Mouse (Mus musculus) stomach, embryonic 14.5 days (tissue): ENCODE data around the gene Cacnb3. TPM values are rescaled to one million over a fixed set of nuclear protein-coding genes. Genes with fewer than 3 reads are reported as not detected.

Source experiments
- ATAC-seq: fragments of 200-750 bp; cut with Nextera tagmentation; 2 replicates; pipeline ENCODE4 v1.8.0; 2017; ENCODE audit warnings: low read depth, moderate TSS enrichment; ENCODE audit not compliant: insufficient number of reproducible peaks, insufficient read depth, low FRiP score
- H3K27ac ChIP-seq: fragments of 300-500 bp; sonication (generic); 2 replicates; pipeline ENCODE4 v1.5.1; 2014; ENCODE audit warnings: mild to moderate bottlenecking, low read length, moderate library complexity, mixed read lengths
- H3K27me3 ChIP-seq: fragments of 300-500 bp; sonication (generic); 2 replicates; pipeline ENCODE4 v1.6.1; 2014; ENCODE audit warnings: low read length, control low read depth, mixed read lengths; ENCODE audit not compliant: control insufficient read depth, insufficient read depth
- H3K36me3 ChIP-seq: fragments of 300-500 bp; sonication (generic); 2 replicates; pipeline ENCODE4 v1.6.1; 2014; ENCODE audit warnings: mild to moderate bottlenecking, control low read depth, low read length, moderate library complexity, mixed read lengths; ENCODE audit not compliant: control insufficient read depth, insufficient read depth
- H3K4me1 ChIP-seq: fragments of 300-500 bp; sonication (generic); 2 replicates; pipeline ENCODE4 v1.6.1; 2014; ENCODE audit warnings: low read length, control low read depth, mixed read lengths; ENCODE audit not compliant: control insufficient read depth, insufficient read depth
- H3K4me2 ChIP-seq: fragments of 300-500 bp; sonication (generic); replicated peaks from 2 replicates; pipeline ENCODE4 v1.6.1; 2014; ENCODE audit warnings: low read depth, low read length, control low read depth
- H3K4me3 ChIP-seq: fragments of 300-500 bp; sonication (generic); 2 replicates; pipeline ENCODE4 v1.5.1; 2014; ENCODE audit warnings: low read depth, low read length, control low read depth
- H3K9ac ChIP-seq: fragments of 300-500 bp; sonication (generic); replicated peaks from 2 replicates; pipeline ENCODE4 v1.6.1; 2014; ENCODE audit warnings: low read depth, mild to moderate bottlenecking, control low read depth, low read length, moderate library complexity, mixed read lengths
- H3K9me3 ChIP-seq: fragments of 300-500 bp; sonication (generic); 2 replicates; pipeline ENCODE4 v1.6.1; 2016; ENCODE audit warnings: low read depth, low read length, control low read depth; ENCODE audit not compliant: control insufficient read depth
- WGBS: fragments of 180-500 bp; shearing (Covaris S2); extraction: QIAGEN DNeasy Blood & Tissue Kit; methylation state at CpG from one replicate; pipeline ENCODE4 v1.1.7; 2014; 5-methylcytosine and 5-hydroxymethylcytosine counted together
- polyA plus RNA-seq: library from polyadenylated mRNA; unstranded; fragments of >200 nt; fragmentation: Nextera tagmentation; extraction: Ambion mirVana; gene quantifications from 2 replicates; pipeline ENCODE4 v1.2.1, GENCODE M21; 2014

Cacnb3 gene
- polyA plus RNA-seq, 1 experiment from 2014 or later: 34.4 TPM

- Histone ChIP-seq H3K36me3 (no peaks in the 10 kb centered on the region), H3K27ac (0 out of 2 replicates have a peak overlapping the region, but pooled peaks have one; percentile 10)
These were observed 61.0 kb downstream of the Cacnb3 start for GRCm38 (mm10) chr15:98691486-98692147.

DNA sequence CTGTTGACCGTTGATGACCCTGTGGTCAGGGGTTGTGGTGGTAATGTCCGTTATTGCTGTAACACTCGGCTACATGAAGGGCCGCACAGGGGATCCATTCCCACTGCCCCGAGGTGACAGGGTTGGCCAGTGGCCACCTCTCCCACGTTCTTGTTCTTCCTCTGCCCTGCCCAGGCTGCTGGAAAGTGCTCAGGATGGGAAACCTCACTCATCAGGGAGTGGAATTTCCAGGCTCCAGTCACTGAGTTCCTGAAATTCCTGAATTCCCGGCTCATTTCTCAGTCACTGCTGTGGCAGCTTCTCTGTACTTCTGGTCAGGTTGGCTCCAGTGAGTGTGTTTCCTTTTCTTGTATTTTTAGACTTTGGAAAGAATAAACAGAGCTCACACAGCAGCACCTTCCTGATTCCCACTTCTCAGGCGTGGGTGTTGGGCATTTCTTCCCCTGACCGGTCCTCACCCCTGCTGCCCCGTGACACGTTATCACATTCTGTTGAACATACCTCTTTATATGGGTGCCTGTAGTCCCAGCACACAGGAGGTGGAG lies 61.6 kb downstream of the Cacnb3 start:
- 26% methylated on average over 11 of the region's 11 CpGs for WGBS
- H3K36me3 ChIP-seq: no peaks in the 10 kb centered on the region
- no peak overlapping the region for H3K9ac ChIP-seq
- ATAC-seq: no peak
- 0 out of 2 replicates have a peak, but pooled peaks cover 4% of the 10 kb centered on the region for H3K4me1 ChIP-seq
- no peak overlapping the region for H3K4me3 ChIP-seq
- H3K9me3 ChIP-seq: no peaks in the 10 kb centered on the region
- H3K4me2 ChIP-seq: 0 out of 2 replicates have a peak overlapping the region, but pooled peaks have one; percentile 5
- no peaks in the 10 kb centered on the region for H3K27me3 ChIP-seq
- 0 out of 2 replicates have a peak overlapping the region, but pooled peaks have one; percentile 10 for H3K27ac ChIP-seq

More at GRCm38 (mm10) chr15:98691486-98692147, 61.0 kb downstream of the Cacnb3 start:
- H3K9ac ChIP-seq: no peak overlapping the region
- 0 out of 2 replicates have a peak, but pooled peaks cover 4% of the 10 kb centered on the region for H3K4me1 ChIP-seq
- H3K4me3 ChIP-seq: no peak overlapping the region
- no peak overlapping the region for H3K4me2 ChIP-seq
- WGBS: 53% methylated on average over 7 of the region's 7 CpGs
- no peaks in the 10 kb centered on the region for H3K27me3 ChIP-seq
- no peak for ATAC-seq
- no peaks in the 10 kb centered on the region for H3K9me3 ChIP-seq

Other genes with a start within 250 kb of the Cacnb3 start
- not detected in 2 replicates for gene Olfr283, start 249.9 kb upstream of the Cacnb3 start, polyA plus RNA-seq
- not detected in 2 replicates for gene Olfr282, start 199.6 kb upstream of the Cacnb3 start, polyA plus RNA-seq
- not detected in 2 replicates for gene Olfr281, start 178.3 kb upstream of the Cacnb3 start, polyA plus RNA-seq
- gene OR5BS1P, start 160.9 kb upstream of the Cacnb3 start, polyA plus RNA-seq: not detected in 2 replicates
- not detected in 2 replicates for gene Lalba, start 148.1 kb upstream of the Cacnb3 start, polyA plus RNA-seq
- not detected in 2 replicates for gene Olfr279, start 138.4 kb upstream of the Cacnb3 start, polyA plus RNA-seq
- 90.6 and 92.2 TPM in 2 replicates for gene Kansl2, start 96.6 kb upstream of the Cacnb3 start, polyA plus RNA-seq
- 60.0 and 61.2 TPM in 2 replicates for gene Ccnt1, start 59.9 kb upstream of the Cacnb3 start, polyA plus RNA-seq
- not detected in 2 replicates for gene 4930415O20Rik, start 59.8 kb upstream of the Cacnb3 start, polyA plus RNA-seq
- gene Adcy6, start 20.8 kb upstream of the Cacnb3 start, polyA plus RNA-seq: 21.9 and 23.0 TPM in 2 replicates
- gene Ddx23, start 32.1 kb downstream of the Cacnb3 start, polyA plus RNA-seq: 30.1 and 30.3 TPM in 2 replicates
- gene Rnd1, start 46.6 kb downstream of the Cacnb3 start, polyA plus RNA-seq: 0.75 and 0.83 TPM in 2 replicates
- 1.2 and 1.4 TPM in 2 replicates for gene Ccdc65, start 77.4 kb downstream of the Cacnb3 start, polyA plus RNA-seq
- gene Fkbp11, start 97.4 kb downstream of the Cacnb3 start, polyA plus RNA-seq: 38.1 and 39.2 TPM in 2 replicates
- gene Arf3, start 132.4 kb downstream of the Cacnb3 start, polyA plus RNA-seq: 33.2 and 34.5 TPM in 2 replicates
- not detected in 2 replicates for gene Wnt10b, start 147.3 kb downstream of the Cacnb3 start, polyA plus RNA-seq
- not detected in 2 replicates for gene Wnt1, start 159.0 kb downstream of the Cacnb3 start, polyA plus RNA-seq
- not detected in 2 replicates for gene Ddn, start 178.7 kb downstream of the Cacnb3 start, polyA plus RNA-seq
- gene Prkag1, start 200.7 kb downstream of the Cacnb3 start, polyA plus RNA-seq: 76.3 and 80.0 TPM in 2 replicates
- 19.5 and 21.4 TPM in 2 replicates for gene Kmt2d, start 240.4 kb downstream of the Cacnb3 start, polyA plus RNA-seq